Mouse (Mus musculus): ENCODE measurements around the gene 1700022I11Rik. TPM values are rescaled to one million over a fixed set of nuclear protein-coding genes. Genes with fewer than 3 reads are reported as not detected.
"Not testable (repeated sequence)": the region's sequence is repeated elsewhere in the genome, so short reads cannot be mapped to it uniquely, and the experiment has no call there.

Gene 1700022I11Rik
- polyA plus RNA-seq, 1 experiment from 2014 or later: 0.51 TPM

DNA sequence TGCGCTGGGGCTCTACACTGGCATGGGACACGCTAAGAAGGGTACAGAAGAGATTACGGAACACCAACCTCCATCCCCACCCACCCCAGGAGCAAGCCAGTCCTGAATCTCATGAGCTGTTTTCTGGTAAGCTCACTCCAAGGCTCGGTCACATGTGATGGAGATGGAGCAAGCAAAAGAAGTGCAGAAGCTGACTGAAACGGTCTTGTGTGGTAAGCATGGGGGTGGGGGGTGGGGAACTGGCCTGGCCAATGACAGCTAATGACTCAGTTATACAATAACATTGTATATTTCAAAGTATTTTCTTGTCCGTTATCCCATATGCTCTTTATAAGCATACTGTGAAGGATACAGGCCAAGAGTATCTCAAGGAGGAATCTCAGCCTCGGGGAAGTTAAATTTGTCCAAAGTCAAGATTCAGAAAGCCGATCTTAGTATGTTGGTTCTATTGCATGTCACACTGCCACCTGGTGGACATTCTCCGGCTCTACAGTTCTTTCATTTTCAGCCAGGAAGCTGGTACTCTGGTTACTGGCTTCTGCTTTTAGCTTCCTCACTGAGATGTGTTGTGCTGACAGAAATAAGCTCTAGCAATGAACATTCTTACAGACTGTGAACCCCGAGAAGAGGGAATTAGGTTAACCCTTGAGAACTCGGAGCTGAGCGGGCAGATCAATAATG, 4.2 kb upstream of the 1700022I11Rik start:
- ATAC-seq (ENCODE audit: extremely low read depth, insufficient number of reproducible peaks, low FRiP score, low TSS enrichment): no peak
- Histone ChIP-seq H3K9ac (peak overlapping the region; percentile 44; the same call in 1 of the 2 replicates), H3K27ac (replicated peaks) (no peak overlapping the region), H3K36me3 (no peaks in the 10 kb centered on the region), H3K27me3 (replicated peaks) (0 out of 2 replicates have a peak, but pooled peaks cover 3% of the 10 kb centered on the region), H3K9me3 (no peaks in the 10 kb centered on the region), H3K4me1 (peaks cover 17% of the 10 kb centered on the region), H3K4me3 (peak overlapping the region; percentile 27; the same call in 1 of the 2 replicates), H3K4me2 (peak overlapping the region; percentile 58)
- 12% methylated on average over 12 of the region's 12 CpGs for WGBS

- peaks cover 16% of the 10 kb centered on the region for H3K4me1 ChIP-seq
- peaks cover 24% of the 10 kb centered on the region for H3K36me3 ChIP-seq
- no peak overlapping the region for H3K27ac ChIP-seq (replicated peaks)
- 64% methylated on average over 4 of the region's 4 CpGs for WGBS
- no peak overlapping the region for H3K9ac ChIP-seq
- H3K4me2 ChIP-seq: no peak overlapping the region
- H3K4me3 ChIP-seq: no peak overlapping the region
- H3K27me3 ChIP-seq (replicated peaks): no peaks in the 10 kb centered on the region
- ATAC-seq (ENCODE audit: extremely low read depth, insufficient number of reproducible peaks, low FRiP score, low TSS enrichment): no peak
- no peaks in the 10 kb centered on the region for H3K9me3 ChIP-seq
These were observed 3.5 kb downstream of the 1700022I11Rik start for GRCm38 (mm10) chr4:42972952-42973351.

DNA sequence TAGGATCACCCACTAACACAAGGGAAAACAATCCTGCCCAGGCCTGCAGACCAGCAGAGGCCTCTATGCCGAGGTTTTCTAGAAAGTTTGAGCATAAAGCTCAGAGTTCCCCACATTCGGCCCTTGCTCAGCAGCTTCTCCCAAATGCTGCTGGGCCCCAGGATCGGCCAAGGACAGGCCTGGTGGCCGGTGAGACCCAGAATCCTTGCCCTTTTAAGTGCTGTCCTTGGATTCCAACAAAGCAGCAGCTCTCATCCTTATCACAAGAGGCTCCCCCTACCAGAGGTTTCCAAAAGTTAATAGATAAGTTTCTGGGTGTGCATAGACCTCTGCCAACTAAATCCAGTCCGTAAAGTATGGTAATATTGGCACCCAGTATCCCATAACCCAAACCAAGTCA, 4.5 kb downstream of the 1700022I11Rik start:
- WGBS: 51% methylated on average over 5 of the region's 5 CpGs
- Histone ChIP-seq H3K36me3 (peaks cover 33% of the 10 kb centered on the region), H3K27ac (replicated peaks) (peak overlapping the region; percentile 30; the same call in 1 of the 2 replicates), H3K27me3 (replicated peaks) (no peaks in the 10 kb centered on the region), H3K4me1 (peaks cover 16% of the 10 kb centered on the region), H3K9me3 (no peaks in the 10 kb centered on the region), H3K4me3 (no peak overlapping the region), H3K9ac (peak overlapping the region; percentile 53), H3K4me2 (no peak overlapping the region)
- ATAC-seq (ENCODE audit: extremely low read depth, insufficient number of reproducible peaks, low FRiP score, low TSS enrichment): no peak

DNA sequence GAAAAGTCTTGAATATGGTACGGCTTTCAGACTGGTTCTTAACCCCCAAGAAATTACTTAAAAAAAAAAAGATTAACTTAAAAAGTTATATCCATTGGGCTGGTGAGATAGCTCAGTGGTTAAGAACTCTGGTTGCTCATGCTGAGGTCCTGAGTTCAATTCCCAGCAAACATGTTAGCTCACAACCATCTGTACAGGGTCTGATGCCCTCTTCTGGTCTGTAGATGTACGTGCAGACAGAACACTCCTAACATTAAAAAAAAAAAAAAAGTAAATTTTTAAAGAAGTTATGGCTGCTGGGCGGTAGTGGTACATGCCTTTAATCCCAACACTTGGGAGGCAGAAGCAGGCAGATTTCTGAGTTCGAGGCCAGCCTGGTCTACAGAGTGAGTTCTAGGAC, 8.7 kb downstream of the 1700022I11Rik start:
- Histone ChIP-seq H3K36me3 (peaks cover 75% of the 10 kb centered on the region), H3K4me1 (peaks cover 15% of the 10 kb centered on the region), H3K27ac (replicated peaks) (no peak overlapping the region), H3K9me3 (no peaks in the 10 kb centered on the region), H3K4me2 (no peak overlapping the region), H3K4me3 (no peak overlapping the region), H3K9ac (no peak overlapping the region), H3K27me3 (replicated peaks) (no peaks in the 10 kb centered on the region)
- no peak for ATAC-seq (ENCODE audit: extremely low read depth, insufficient number of reproducible peaks, low FRiP score, low TSS enrichment)
- WGBS: 88% methylated on average over 4 of the region's 4 CpGs

GRCm38 (mm10) chr4:42980467-42980866, 11.1 kb downstream of the 1700022I11Rik start:
- not testable (repeated sequence) for H3K9ac ChIP-seq

DNA sequence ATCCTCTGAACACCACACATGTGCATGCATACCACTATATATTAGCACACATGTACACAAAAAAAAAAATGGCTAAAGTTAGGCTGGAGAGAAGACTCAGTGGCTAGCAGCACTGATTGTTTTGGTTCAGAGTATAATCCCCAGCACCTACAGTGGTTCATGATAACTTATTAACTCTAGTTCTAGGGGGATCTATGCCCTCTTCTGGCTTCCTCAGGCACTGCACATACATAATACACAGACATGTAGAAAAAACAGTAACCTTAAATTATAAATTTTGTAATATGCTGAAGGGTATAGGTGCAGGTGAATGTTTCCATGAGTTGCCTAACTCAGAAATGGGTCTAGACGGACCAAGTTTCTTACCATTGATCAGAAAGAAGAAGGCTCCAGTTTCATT, 18.9 kb downstream of the 1700022I11Rik start:
- Histone ChIP-seq H3K4me3 (no peak overlapping the region), H3K4me2 (no peak overlapping the region), H3K9me3 (no peaks in the 10 kb centered on the region), H3K27ac (replicated peaks) (no peak overlapping the region), H3K4me1 (no peaks in the 10 kb centered on the region), H3K36me3 (peaks cover 98% of the 10 kb centered on the region), H3K27me3 (replicated peaks) (no peaks in the 10 kb centered on the region), H3K9ac (no peak overlapping the region)
- no peak for ATAC-seq (ENCODE audit: extremely low read depth, insufficient number of reproducible peaks, low FRiP score, low TSS enrichment)
- WGBS: 82% methylated on average over 1 of the region's 1 CpGs

More at GRCm38 (mm10) chr4:42980467-42980866, 11.1 kb downstream of the 1700022I11Rik start:
- H3K9me3 ChIP-seq; H3K27me3 ChIP-seq (replicated peaks); H3K4me1 ChIP-seq; H3K4me2 ChIP-seq; H3K4me3 ChIP-seq; H3K27ac ChIP-seq (replicated peaks); ATAC-seq (ENCODE audit: extremely low read depth, insufficient number of reproducible peaks, low FRiP score, low TSS enrichment): not testable (repeated sequence)
- H3K36me3 ChIP-seq: peaks cover 97% of the 10 kb centered on the region
- 91% methylated on average over 8 of the region's 8 CpGs for WGBS

GRCm38 (mm10) chr4:42998022-42998421, 28.6 kb downstream of the 1700022I11Rik start:
- H3K4me3 ChIP-seq: peak overlapping the region; percentile 97
- H3K27me3 ChIP-seq (replicated peaks): no peaks in the 10 kb centered on the region
- no peaks in the 10 kb centered on the region for H3K9me3 ChIP-seq
- H3K4me2 ChIP-seq: peak overlapping the region; percentile 83
- H3K9ac ChIP-seq: peak overlapping the region; percentile 98
- WGBS: 43% methylated on average over 2 of the region's 2 CpGs
- H3K4me1 ChIP-seq: peaks cover 23% of the 10 kb centered on the region
- no peak for ATAC-seq (ENCODE audit: extremely low read depth, insufficient number of reproducible peaks, low FRiP score, low TSS enrichment)
- peaks cover 52% of the 10 kb centered on the region for H3K36me3 ChIP-seq
- peak overlapping the region; percentile 100 for H3K27ac ChIP-seq (replicated peaks)

GRCm38 (mm10) chr4:42999451-43000140, 30.2 kb downstream of the 1700022I11Rik start:
- Histone ChIP-seq H3K27me3 (replicated peaks) (no peaks in the 10 kb centered on the region), H3K9me3 (no peaks in the 10 kb centered on the region), H3K4me2 (peak overlapping the region; percentile 83), H3K9ac (peak overlapping the region; percentile 98), H3K4me3 (peak overlapping the region; percentile 97), H3K4me1 (peaks cover 23% of the 10 kb centered on the region), H3K36me3 (peaks cover 40% of the 10 kb centered on the region), H3K27ac (replicated peaks) (peak overlapping the region; percentile 100)
- peak; percentile 80 for ATAC-seq (ENCODE audit: extremely low read depth, insufficient number of reproducible peaks, low FRiP score, low TSS enrichment)
- under 1% methylated on average over 51 of the region's 51 CpGs for WGBS

GRCm38 (mm10) chr4:43000141-43000986, 31.0 kb downstream of the 1700022I11Rik start, which contains the start of gene Vcp:
Gene Vcp (minus strand): TSS chr4:43000507.
- peak within 1 kb of the TSS; percentile 83 for H3K4me2 ChIP-seq
- ATAC-seq (ENCODE audit: extremely low read depth, insufficient number of reproducible peaks, low FRiP score, low TSS enrichment): peak; percentile 94
- H3K4me1 ChIP-seq: peaks cover 23% of the 10 kb centered on the region
- peak within 1 kb of the TSS; percentile 100 for H3K27ac ChIP-seq (replicated peaks)
- WGBS: 2% methylated on average over 54 of the region's 56 CpGs
- H3K27me3 ChIP-seq (replicated peaks); H3K9me3 ChIP-seq: not testable (repeated sequence)
- H3K36me3 ChIP-seq: peaks cover 32% of the 10 kb centered on the region
- H3K4me3 ChIP-seq: peak within 1 kb of the TSS; percentile 97
- peak within 1 kb of the TSS; percentile 98 for H3K9ac ChIP-seq

DNA sequence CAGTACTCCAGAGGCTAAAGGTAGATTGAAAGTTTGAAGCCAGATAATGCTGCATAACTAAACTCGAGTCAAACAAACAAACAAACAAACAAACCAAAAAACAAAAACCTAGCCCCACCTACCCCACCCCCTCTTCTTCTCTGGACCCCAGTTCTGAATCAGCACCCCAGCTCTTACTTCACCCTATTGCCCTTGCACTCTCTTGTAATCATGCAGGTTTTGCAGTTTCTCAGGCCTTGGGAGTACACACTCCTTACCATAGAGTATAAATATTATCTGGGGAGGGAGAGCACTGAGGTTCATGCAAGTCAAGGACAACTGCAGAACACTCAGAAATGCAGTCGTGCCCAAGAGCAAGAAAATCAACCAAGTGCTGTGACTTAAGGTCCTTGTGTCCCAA, 31.9 kb downstream of the 1700022I11Rik start:
- H3K4me3 ChIP-seq: no peak overlapping the region
- peaks cover 24% of the 10 kb centered on the region for H3K36me3 ChIP-seq
- H3K27me3 ChIP-seq (replicated peaks): no peaks in the 10 kb centered on the region
- peaks cover 23% of the 10 kb centered on the region for H3K4me1 ChIP-seq
- peak overlapping the region; percentile 82; the same call in 1 of the 2 replicates for H3K27ac ChIP-seq (replicated peaks)
- no peak overlapping the region for H3K4me2 ChIP-seq
- ATAC-seq (ENCODE audit: extremely low read depth, insufficient number of reproducible peaks, low FRiP score, low TSS enrichment): no peak
- WGBS: 80% methylated on average over 2 of the region's 2 CpGs
- no peaks in the 10 kb centered on the region for H3K9me3 ChIP-seq
- no peak overlapping the region for H3K9ac ChIP-seq

All from heart, embryonic 13.5 days (tissue).